Mouse (Mus musculus): ENCODE results near the gene Vezt.

Vezt gene

DNA sequence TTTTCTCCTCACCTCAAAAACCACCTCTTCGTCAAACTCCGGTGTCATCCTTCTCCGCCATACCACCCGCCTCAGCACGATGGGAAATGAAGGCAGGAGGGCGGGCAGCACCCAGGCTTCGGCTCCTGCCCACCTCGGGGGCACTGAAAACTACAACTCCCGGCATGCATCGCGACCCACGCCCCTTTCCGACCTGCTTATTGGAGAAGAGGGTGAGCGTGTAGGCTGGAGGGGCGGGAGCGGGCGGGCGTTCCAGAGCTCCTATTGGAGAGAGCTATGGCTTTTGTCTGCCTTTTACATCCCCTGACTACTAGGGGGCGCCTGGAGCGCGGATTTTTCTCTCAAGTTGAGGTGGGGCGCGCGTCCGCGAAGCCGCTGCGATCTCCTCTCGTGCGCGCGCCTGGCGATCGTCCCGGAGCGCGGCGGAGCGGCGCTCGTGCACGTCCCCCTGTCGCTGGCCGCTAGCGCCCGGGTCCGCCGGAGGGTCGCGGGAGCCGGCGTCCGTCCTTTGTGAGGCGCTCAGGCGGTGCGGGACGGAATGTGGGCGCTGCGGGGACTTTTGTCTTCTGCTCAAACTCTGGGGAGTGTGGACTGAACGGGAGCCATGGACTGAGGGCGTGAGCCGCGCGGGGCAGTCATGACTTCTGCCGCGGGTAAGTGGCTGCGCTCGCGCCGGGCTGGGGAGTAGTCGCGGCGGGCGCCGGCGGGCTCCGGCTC is at the start of gene Vezt, which contains the start of gene Fgd6:
Vezt (minus strand) TSS at position 160 of the 717 bp plus-strand sequence.
Fgd6 (plus strand) TSS at position 344 of the 717 bp plus-strand sequence.
- peak; percentile 99 for DNase-seq (ENCODE audit: low read depth, low spot score)

DNA sequence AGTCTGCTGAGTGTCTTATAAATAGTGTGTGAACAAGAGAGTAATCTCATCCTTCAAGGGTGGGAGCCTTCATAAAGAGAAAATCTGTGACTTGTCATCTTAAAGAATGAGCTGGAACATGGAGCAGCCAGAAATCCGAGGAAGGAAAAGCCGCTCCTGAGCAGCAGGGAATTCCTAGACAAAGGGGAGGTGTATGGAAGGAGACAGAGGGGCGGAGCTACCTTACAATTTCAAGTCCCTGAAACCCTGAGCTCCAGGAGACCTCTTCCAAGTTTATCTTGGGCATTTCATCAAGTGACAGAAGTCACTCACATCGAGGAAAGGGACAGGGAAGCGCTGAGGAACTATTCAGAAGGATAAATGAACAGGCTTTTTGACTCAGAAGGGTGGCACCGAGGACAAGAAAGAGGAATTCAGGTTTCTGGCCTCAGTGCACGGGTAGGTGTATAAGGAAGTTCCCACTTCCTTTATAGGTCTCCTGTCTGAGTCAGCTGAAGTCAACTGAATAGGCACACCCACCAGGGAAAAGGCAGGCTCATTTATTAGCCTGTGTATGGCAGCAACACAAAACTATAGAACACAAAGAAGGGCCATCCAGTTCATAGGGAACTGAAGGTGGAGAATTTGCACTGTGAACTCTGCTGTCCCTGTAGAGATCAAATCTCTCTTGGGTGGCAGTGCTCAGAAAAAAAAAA is 46.6 kb upstream of the Vezt start:
- peak; percentile 11 for DNase-seq (ENCODE audit: low read depth, low spot score)

GRCm38 (mm10) chr10:94080740-94081139 is 45.1 kb upstream of the Vezt start:
- DNase-seq (ENCODE audit: low read depth, low spot score), result no peak

GRCm38 (mm10) chr10:94076966-94077825 is 41.6 kb upstream of the Vezt start:
- peak; percentile 19 for DNase-seq (ENCODE audit: low read depth, low spot score)

DNA sequence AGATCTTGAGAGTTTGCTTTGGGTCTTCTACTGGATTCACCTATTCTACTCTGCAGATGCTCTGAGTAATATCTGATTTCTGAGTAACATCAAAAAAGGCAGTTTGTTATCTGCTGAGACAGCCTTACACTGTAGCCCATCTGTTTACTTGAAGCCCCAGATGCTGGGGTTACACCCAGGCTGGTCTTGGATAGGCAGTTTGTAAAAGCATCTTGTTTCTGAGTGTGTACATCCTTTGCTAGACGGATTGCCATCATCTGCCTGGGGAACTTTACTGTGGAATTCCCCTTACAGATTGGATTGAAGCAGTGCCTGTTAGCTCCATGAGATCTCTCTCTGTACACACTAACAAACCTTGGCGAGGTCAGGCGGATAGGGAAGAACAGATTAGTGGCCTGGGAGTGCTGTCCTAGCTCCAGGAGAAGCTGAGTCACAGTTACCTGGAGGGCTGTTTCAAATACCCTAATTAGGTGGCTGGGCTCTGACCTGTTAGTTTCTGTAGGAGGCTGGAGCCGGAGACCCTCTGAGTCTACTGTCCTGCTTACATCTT is 37.4 kb upstream of the Vezt start:
- DNase-seq (ENCODE audit: low read depth, low spot score), result no peak

- no peak for DNase-seq (ENCODE audit: low read depth, low spot score)
These were observed 36.8 kb upstream of the Vezt start for GRCm38 (mm10) chr10:94072261-94072915.

GRCm38 (mm10) chr10:94071641-94072040 is 36.0 kb upstream of the Vezt start:
- no peak for DNase-seq (ENCODE audit: low read depth, low spot score)

GRCm38 (mm10) chr10:94068701-94069100 is 33.1 kb upstream of the Vezt start:
- no peak for DNase-seq (ENCODE audit: low read depth, low spot score)

DNA sequence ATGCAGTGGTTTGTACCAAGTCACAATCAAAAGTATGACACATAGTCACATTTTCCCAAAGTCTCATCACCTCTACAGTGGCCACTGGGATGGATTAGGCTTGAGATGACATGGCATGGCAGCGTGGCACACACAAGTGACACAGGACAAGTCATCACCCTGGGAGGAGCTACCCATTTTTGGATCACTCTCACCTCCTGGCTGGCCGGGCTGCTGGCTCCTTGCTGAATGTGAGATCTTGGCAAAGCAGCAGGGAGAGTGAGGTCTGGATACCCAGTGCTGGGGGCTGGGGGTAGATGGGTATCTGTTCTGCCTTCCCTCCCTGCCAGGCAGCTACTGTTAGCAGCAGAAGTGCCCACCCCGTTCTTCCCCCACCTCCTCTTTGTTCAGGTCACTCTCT is 31.3 kb upstream of the Vezt start:
- DNase-seq (ENCODE audit: low read depth, low spot score), result no peak

- no peak for DNase-seq (ENCODE audit: low read depth, low spot score)
These were observed 26.7 kb upstream of the Vezt start for GRCm38 (mm10) chr10:94062357-94062756.

- no peak for DNase-seq (ENCODE audit: low read depth, low spot score)
These were observed 24.6 kb upstream of the Vezt start for GRCm38 (mm10) chr10:94060190-94060589.

DNA sequence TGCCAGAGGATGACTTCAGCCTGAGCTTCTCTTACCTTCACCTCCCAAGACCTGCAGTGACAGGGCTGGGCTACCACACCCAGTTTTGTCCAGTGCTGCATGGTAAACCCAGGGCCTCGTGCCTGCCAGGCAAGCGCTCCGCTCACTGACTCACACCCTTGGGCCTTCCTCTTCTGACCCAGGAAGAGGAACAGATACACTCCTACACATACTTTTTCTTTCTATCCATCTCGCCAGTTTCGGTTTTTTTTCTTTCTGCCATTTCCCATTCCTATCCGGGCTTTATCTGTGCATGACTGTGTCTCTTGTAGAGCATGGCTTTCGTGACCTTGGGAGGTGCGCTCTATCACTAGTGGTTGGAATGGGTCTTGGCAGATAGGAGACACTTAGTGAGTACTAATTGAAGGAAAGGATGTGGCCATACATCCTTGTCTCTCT is 24.0 kb upstream of the Vezt start:
- no peak for DNase-seq (ENCODE audit: low read depth, low spot score)

DNA sequence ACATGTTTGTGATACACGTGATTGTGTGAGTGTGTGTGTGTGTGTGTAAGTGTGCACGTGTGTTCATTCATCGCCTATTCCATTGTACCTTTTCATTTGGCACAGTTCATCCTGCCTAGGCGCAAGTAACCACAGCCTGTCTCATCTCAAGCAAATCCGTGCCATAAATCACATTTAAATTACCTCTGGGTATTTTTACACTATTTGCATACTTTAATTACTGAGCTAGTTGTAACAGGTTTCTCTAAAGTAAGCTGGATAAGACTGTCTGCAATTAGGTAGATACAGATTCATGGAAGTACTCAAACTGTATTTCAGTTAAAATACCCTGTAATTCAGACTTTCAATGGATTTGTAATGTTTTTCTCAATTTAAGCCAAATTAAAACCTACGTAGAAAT is 20.9 kb upstream of the Vezt start:
- no peak for DNase-seq (ENCODE audit: low read depth, low spot score)

GRCm38 (mm10) chr10:94050736-94051135 is 15.1 kb upstream of the Vezt start:
- DNase-seq (ENCODE audit: low read depth, low spot score), result no peak

GRCm38 (mm10) chr10:94049121-94049520 is 13.5 kb upstream of the Vezt start:
- DNase-seq (ENCODE audit: low read depth, low spot score), result no peak

- DNase-seq (ENCODE audit: low read depth, low spot score), result no peak
These were observed 12.4 kb upstream of the Vezt start for GRCm38 (mm10) chr10:94047845-94048559.

GRCm38 (mm10) chr10:94047024-94047423 is 11.4 kb upstream of the Vezt start:
- DNase-seq (ENCODE audit: low read depth, low spot score), result no peak

DNA sequence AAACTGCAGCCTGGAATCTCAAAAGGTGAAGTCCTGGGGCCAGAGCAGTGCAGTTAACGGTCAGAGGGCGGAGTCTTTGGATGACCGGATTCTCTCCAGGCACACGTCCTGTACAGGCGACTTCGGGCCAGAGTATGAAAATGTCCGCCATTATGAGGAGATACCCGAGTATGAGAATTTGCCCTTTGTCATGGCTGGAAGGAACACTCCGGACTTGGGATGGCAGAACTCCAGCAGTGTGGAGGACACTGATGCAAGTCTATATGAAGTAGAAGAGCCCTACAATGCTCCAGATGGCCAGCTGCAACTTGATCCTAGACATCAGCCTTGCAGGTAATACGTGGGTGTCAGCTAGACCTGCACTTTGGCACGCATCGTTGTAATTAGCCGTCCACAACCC is 9.7 kb upstream of the Vezt start:
- no peak for DNase-seq (ENCODE audit: low read depth, low spot score)

GRCm38 (mm10) chr10:94043908-94044307 is 8.3 kb upstream of the Vezt start:
- DNase-seq (ENCODE audit: low read depth, low spot score), result no peak

- no peak for DNase-seq (ENCODE audit: low read depth, low spot score)
These were observed 3.0 kb upstream of the Vezt start for GRCm38 (mm10) chr10:94038366-94039260.
